8 mouse cellular contexts compared by ENCODE assay signal in the genomic region with DNA sequence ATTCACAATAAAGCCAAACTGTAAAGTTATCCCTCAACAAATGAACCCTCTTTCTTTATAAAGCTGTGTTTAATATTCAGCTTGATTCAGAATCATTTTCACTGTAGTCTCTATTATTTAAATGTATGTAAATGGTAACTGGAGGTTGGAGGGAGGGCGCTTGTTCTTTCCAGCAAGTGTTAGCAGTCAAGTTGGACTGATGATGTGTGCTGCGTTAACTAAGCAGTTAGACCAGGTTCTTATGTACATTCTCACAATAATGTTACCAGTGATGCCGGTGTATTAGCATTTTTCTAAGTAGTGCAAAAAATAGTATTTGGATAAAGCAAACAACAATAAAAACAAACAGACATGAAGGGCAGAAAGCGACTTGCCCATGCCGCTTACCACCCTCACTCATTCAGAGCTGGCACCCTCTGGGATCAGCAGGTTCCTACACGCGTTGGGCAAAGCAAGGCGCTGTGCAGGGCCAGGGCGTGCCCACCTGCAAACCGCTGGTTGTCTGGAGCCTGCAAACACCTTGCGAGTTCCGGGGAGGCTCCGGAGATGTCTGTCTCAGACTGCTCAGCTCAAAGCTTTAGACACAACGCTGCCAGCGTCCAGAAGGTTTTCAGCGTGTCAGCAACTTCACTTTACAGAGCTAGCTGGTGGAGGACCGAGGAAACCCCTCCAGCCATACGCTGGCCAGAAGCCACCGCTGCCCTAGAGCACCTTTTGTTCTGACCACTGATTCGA. TPM values are rescaled to one million over a fixed set of nuclear protein-coding genes. Genes with fewer than 3 reads are reported as not detected.
DNase-seq lines count a peak whose midpoint lies in the region; ATAC-seq and TF ChIP-seq lines count a peak whose summit lies in the region.

No protein-coding gene starts in this region.

- H3K4me3 ChIP-seq in heart, postnatal 0 days (ENCODE audit: low read depth, low read length): peak overlapping the region; percentile 70
- peak overlapping the region; percentile 64 for H3K4me3 ChIP-seq in forebrain, embryonic 11.5 days (ENCODE audit: low read depth, low read length)
- peak overlapping the region; percentile 52 for H3K4me3 ChIP-seq in limb, embryonic 15.5 days
- H3K4me3 ChIP-seq in olfactory bulb, adult 2 months (ENCODE audit: insufficient read depth, low read depth, low read length): peak overlapping the region; percentile 71

- ATAC-seq in heart, postnatal 0 days (ENCODE audit: insufficient read depth, low read depth): peak; percentile 16; the same call in 1 of the 2 replicates
- ATAC-seq in forebrain, embryonic 11.5 days (replicated peaks; ENCODE audit: low FRiP score): peak; percentile 56
- no peak for ATAC-seq in limb, embryonic 15.5 days (ENCODE audit: insufficient number of reproducible peaks, low FRiP score, low TSS enrichment, low read depth)

- H3K27me3 ChIP-seq in heart, postnatal 0 days (ENCODE audit: control insufficient read depth, insufficient read depth, low read length): 0 out of 2 replicates have a peak, but pooled peaks cover 11% of the 10 kb centered on the region
- peaks cover 9% of the 10 kb centered on the region for H3K27me3 ChIP-seq in forebrain, embryonic 11.5 days (ENCODE audit: control insufficient read depth, insufficient read depth, low read length)
- peaks cover 30% of the 10 kb centered on the region for H3K27me3 ChIP-seq in limb, embryonic 15.5 days

- 3% methylated on average over 20 of the region's 20 CpGs for WGBS in heart, postnatal 0 days
- WGBS in forebrain, embryonic 11.5 days: 3% methylated on average over 20 of the region's 20 CpGs
- 3% methylated on average over 20 of the region's 20 CpGs for WGBS in limb, embryonic 15.5 days
- 8% methylated on average over 20 of the region's 20 CpGs for WGBS in olfactory bulb, adult 2 months

- DNase-seq in heart, postnatal 0 days (ENCODE audit: low spot score): no peak
- DNase-seq in heart, adult 18-20 months: no peak
- DNase-seq in MEL-GATA-1-ER (ENCODE audit: extremely low read depth, low read depth): peak; percentile 65
- DNase-seq in forebrain, embryonic 11.5 days (ENCODE audit: low spot score): peak; percentile 63
- DNase-seq in cerebellum, postnatal 4 days (ENCODE audit: low spot score in 2 of 2): no peak
- DNase-seq in spleen, adult 18-20 months: no peak

- no peak for TF ChIP-seq EP300 in heart, postnatal 0 days (IDR thresholded peaks at IDR 0.05; ENCODE audit: low read depth)

- peak overlapping the region; percentile 61 for H3K9ac ChIP-seq in heart, postnatal 0 days (replicated peaks; ENCODE audit: low read depth, low read length)
- peak overlapping the region; percentile 58 for H3K9ac ChIP-seq in forebrain, embryonic 11.5 days (ENCODE audit: low read length)
- peak overlapping the region; percentile 44; the same call in 1 of the 2 replicates for H3K9ac ChIP-seq in limb, embryonic 15.5 days

- TF ChIP-seq POLR2A in olfactory bulb, adult 2 months (IDR thresholded peaks at IDR 0.05; ENCODE audit: insufficient read depth, low read depth, low read length): no peak

- no peaks in the 10 kb centered on the region for H3K36me3 ChIP-seq in heart, postnatal 0 days (replicated peaks; ENCODE audit: control insufficient read depth, insufficient read depth, low read length)
- no peaks in the 10 kb centered on the region for H3K36me3 ChIP-seq in forebrain, embryonic 11.5 days (ENCODE audit: control insufficient read depth, insufficient read depth, low read length)
- no peaks in the 10 kb centered on the region for H3K36me3 ChIP-seq in limb, embryonic 15.5 days

- no peak overlapping the region for H3K27ac ChIP-seq in heart, postnatal 0 days (ENCODE audit: low read depth)
- H3K27ac ChIP-seq in forebrain, embryonic 11.5 days (ENCODE audit: low read depth, low read length): no peak overlapping the region
- H3K27ac ChIP-seq in limb, embryonic 15.5 days: no peak overlapping the region
- no peak overlapping the region for H3K27ac ChIP-seq in olfactory bulb, adult 2 months (ENCODE audit: insufficient read depth, low read depth, low read length)

- TF ChIP-seq CTCF in heart, postnatal 0 days (IDR thresholded peaks at IDR 0.05; ENCODE audit: low read depth): no peak
- TF ChIP-seq CTCF in olfactory bulb, adult 2 months (IDR thresholded peaks at IDR 0.05; ENCODE audit: insufficient read depth, low read depth, low read length): no peak

- peak overlapping the region; percentile 97 for H3K4me2 ChIP-seq in heart, postnatal 0 days (ENCODE audit: low read depth, low read length)
- peak overlapping the region; percentile 83 for H3K4me2 ChIP-seq in forebrain, embryonic 11.5 days (ENCODE audit: low read depth, low read length, severe bottlenecking)
- peak overlapping the region; percentile 93 for H3K4me2 ChIP-seq in limb, embryonic 15.5 days

- no peaks in the 10 kb centered on the region for H3K9me3 ChIP-seq in heart, postnatal 0 days (replicated peaks; ENCODE audit: control insufficient read depth, low read length)
- H3K9me3 ChIP-seq in forebrain, embryonic 11.5 days (ENCODE audit: control insufficient read depth, low read length): no peaks in the 10 kb centered on the region
- no peaks in the 10 kb centered on the region for H3K9me3 ChIP-seq in limb, embryonic 15.5 days

- no peaks in the 10 kb centered on the region for H3K4me1 ChIP-seq in heart, postnatal 0 days (ENCODE audit: control insufficient read depth, insufficient read depth)
- H3K4me1 ChIP-seq in forebrain, embryonic 11.5 days (replicated peaks; ENCODE audit: control insufficient read depth, insufficient read depth, low read length): no peaks in the 10 kb centered on the region
- H3K4me1 ChIP-seq in limb, embryonic 15.5 days: peaks cover 12% of the 10 kb centered on the region; the same call in 1 of the 2 replicates
- H3K4me1 ChIP-seq in olfactory bulb, adult 2 months (ENCODE audit: control insufficient read depth, insufficient read depth, low read length): peaks cover 12% of the 10 kb centered on the region

RNA-seq across cellular contexts. Expression of gene P2ry1, which starts 0.6 kb away (rescaled TPM):
- total RNA-seq in heart, postnatal 0 days (2014; rRNA removed; ENCODE audit: low replicate concordance): 0.43 and 2.7 TPM in 2 replicates
- 2.6 and 2.8 TPM in 2 replicates for polyA plus RNA-seq in heart, postnatal 0 days (2015; fragmentation: Nextera tagmentation; extraction: Ambion mirVana)
- total RNA-seq in heart, adult 18-20 months (2021): 10 to 100 TPM; 36.2 to 37.7 TPM
- 4.6 and 6.0 TPM in 2 replicates for polyA plus RNA-seq in forebrain, embryonic 11.5 days (2014; fragmentation: Nextera tagmentation; extraction: Ambion mirVana)
- 4.0 and 4.7 TPM in 2 replicates for polyA plus RNA-seq in limb, embryonic 15.5 days (2015; fragmentation: Nextera tagmentation; extraction: Ambion mirVana)
- polyA plus RNA-seq in olfactory bulb, adult 2 months (2012; ENCODE audit: insufficient read depth, insufficient read length, low replicate concordance, missing spikeins): not detected in 2 replicates

Comparison
In these comparisons a context has a peak if more than half of its experiments do, and no peak if none do; other contexts are left out.
1. DNase-seq: peak in MEL-GATA-1-ER (single experiment) and forebrain, embryonic 11.5 days (single experiment); none in heart, postnatal 0 days (single experiment), heart, adult 18-20 months (0 of 2), cerebellum, postnatal 4 days (0 of 2) and spleen, adult 18-20 months (0 of 2).
2. Peak in every context shown above with its lines, with median percentiles within 50 percentile points of each other: H3K4me2 ChIP-seq, H3K4me3 ChIP-seq and H3K9ac ChIP-seq.